Mouse (Mus musculus) ES-Bruce4 (cell line): ENCODE measurements at regions not wholly inside any gene's neighbourhood (a gene's known extent, or its start where the extent isn't known, plus 50 kb on each side); places are given as distances from the start of the nearest gene placed in this dataset.

ENCODE experiments used
- H3K27ac ChIP-seq: 2 replicates; pipeline ENCODE4 v1.5.1; 2012; ENCODE audit warnings: low read length, inconsistent platforms; ENCODE audit not compliant: insufficient read depth
- H3K27me3 ChIP-seq: 2 replicates; pipeline ENCODE4 v1.6.1; 2012; ENCODE audit warnings: mild to moderate bottlenecking, low read length, inconsistent platforms; ENCODE audit not compliant: control insufficient read depth, poor library complexity, insufficient read depth, severe bottlenecking
- H3K36me3 ChIP-seq: 2 replicates; pipeline ENCODE4 v1.6.1; 2012; ENCODE audit warnings: inconsistent platforms, mild to moderate bottlenecking, low read length, moderate library complexity; ENCODE audit not compliant: control insufficient read depth, poor library complexity, insufficient read depth, severe bottlenecking
- H3K4me1 ChIP-seq: one replicate; pipeline ENCODE4 v1.8.1; 2011; ENCODE audit warnings: low read length; ENCODE audit not compliant: control insufficient read depth, insufficient read depth
- H3K4me3 ChIP-seq: 2 replicates; pipeline ENCODE4 v1.5.1; 2011; ENCODE audit warnings: low read depth, mild to moderate bottlenecking, low read length
- H3K9ac ChIP-seq: 2 replicates; pipeline ENCODE4 v1.6.1; 2012; ENCODE audit warnings: low read depth, mild to moderate bottlenecking, inconsistent platforms; ENCODE audit not compliant: poor library complexity, severe bottlenecking
- H3K9me3 ChIP-seq: replicated peaks from 2 replicates; pipeline ENCODE4 v1.6.1; 2012; ENCODE audit warnings: mild to moderate bottlenecking, low read length, inconsistent platforms; ENCODE audit not compliant: control insufficient read depth, poor library complexity, insufficient read depth, severe bottlenecking
- CTCF ChIP-seq: IDR thresholded peaks from one replicate; pipeline ENCODE4 v1.8.1; 2011; ENCODE audit warnings: low read depth, low read length
- EP300 ChIP-seq: IDR thresholded peaks from 2 replicates; pipeline ENCODE4 v1.6.1; 2011; ENCODE audit warnings: low read depth, low read length; ENCODE audit not compliant: insufficient read depth
- POLR2A ChIP-seq: IDR thresholded peaks from one replicate; pipeline ENCODE4 v1.8.1; 2011; ENCODE audit warnings: low read length; ENCODE audit not compliant: insufficient read depth

GRCm38 (mm10) chr16:75240383-75240782 lies 345.5 kb downstream of the Lipi start:
- no peaks in the 10 kb centered on the region for H3K36me3 ChIP-seq
- H3K9me3 ChIP-seq: no peaks in the 10 kb centered on the region
- no peak overlapping the region for H3K4me3 ChIP-seq
- no peaks in the 10 kb centered on the region for H3K27me3 ChIP-seq
- TF ChIP-seq CTCF: no peak
- TF ChIP-seq POLR2A: no peak
- H3K27ac ChIP-seq: no peak overlapping the region
- no peaks in the 10 kb centered on the region for H3K4me1 ChIP-seq
- H3K9ac ChIP-seq: no peak overlapping the region

DNA sequence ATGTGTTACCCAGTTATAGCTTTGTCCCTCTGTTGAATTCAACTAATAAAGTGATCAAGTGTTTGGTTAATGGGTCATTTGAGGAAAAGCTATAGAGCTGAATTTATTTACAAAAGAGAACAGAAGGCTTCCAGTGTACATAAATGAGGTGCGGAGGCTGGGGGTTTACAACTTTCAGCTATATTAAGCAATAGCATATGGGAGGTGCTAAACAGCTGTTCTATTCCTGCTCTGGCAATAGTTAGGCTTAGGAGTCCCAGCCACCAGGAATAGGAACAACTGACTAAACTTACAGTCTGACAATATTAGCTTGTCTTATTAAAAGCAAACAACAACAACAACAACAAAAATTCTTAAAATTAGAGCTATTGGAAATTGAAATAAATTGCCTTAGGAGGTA lies 353.7 kb downstream of the Lipi start:
- H3K27ac ChIP-seq: no peak overlapping the region
- no peak overlapping the region for H3K4me3 ChIP-seq
- H3K36me3 ChIP-seq: no peaks in the 10 kb centered on the region
- TF ChIP-seq POLR2A (no peak), EP300 (no peak), CTCF (no peak)
- no peaks in the 10 kb centered on the region for H3K9me3 ChIP-seq
- no peak overlapping the region for H3K9ac ChIP-seq
- H3K4me1 ChIP-seq: no peaks in the 10 kb centered on the region
- no peaks in the 10 kb centered on the region for H3K27me3 ChIP-seq

- Histone ChIP-seq H3K4me1 (no peaks in the 10 kb centered on the region), H3K9ac (no peak overlapping the region), H3K36me3 (no peaks in the 10 kb centered on the region), H3K4me3 (no peak overlapping the region), H3K27me3 (no peaks in the 10 kb centered on the region; the same call in 1 of the 2 replicates), H3K27ac (no peak overlapping the region), H3K9me3 (no peaks in the 10 kb centered on the region)
- TF ChIP-seq EP300 (no peak), CTCF (peak; percentile 29)
These were observed 392.5 kb downstream of the Lipi start for GRCm38 (mm10) chr16:75193404-75193803.

GRCm38 (mm10) chr16:75190316-75190715 lies 395.5 kb downstream of the Lipi start:
- Histone ChIP-seq H3K36me3 (no peaks in the 10 kb centered on the region), H3K9me3 (no peaks in the 10 kb centered on the region), H3K27me3 (no peaks in the 10 kb centered on the region; the same call in 1 of the 2 replicates), H3K9ac (no peak overlapping the region), H3K27ac (no peak overlapping the region), H3K4me3 (no peak overlapping the region), H3K4me1 (no peaks in the 10 kb centered on the region)
- TF ChIP-seq EP300: no peak

DNA sequence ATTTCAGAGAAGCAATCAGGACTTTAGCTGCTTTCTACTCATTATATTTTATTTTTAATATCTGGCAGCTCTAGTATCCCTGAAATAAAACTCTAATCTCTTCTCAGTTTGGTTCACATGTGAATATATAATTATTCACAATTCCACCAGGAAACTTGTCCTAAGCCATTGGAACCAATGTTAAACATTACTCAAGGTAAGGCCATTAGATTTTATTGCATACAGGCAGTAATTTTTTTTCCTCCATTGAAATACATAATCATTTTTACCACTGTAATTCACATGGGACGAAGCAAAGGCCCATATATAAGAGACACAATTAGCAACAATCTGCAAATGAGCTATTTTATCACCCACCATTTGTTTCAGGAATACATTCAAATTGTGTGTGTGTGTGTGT lies 419.8 kb downstream of the Lipi start:
- H3K36me3 ChIP-seq: no peaks in the 10 kb centered on the region
- no peaks in the 10 kb centered on the region for H3K4me1 ChIP-seq
- H3K27me3 ChIP-seq: no peaks in the 10 kb centered on the region
- no peak overlapping the region for H3K27ac ChIP-seq
- TF ChIP-seq CTCF (no peak), EP300 (no peak), POLR2A (no peak)
- no peaks in the 10 kb centered on the region for H3K9me3 ChIP-seq
- H3K4me3 ChIP-seq: no peak overlapping the region
- no peak overlapping the region for H3K9ac ChIP-seq

- H3K4me1 ChIP-seq: no peaks in the 10 kb centered on the region
- H3K27ac ChIP-seq: no peak overlapping the region
- H3K9me3 ChIP-seq: no peaks in the 10 kb centered on the region
- no peak overlapping the region for H3K9ac ChIP-seq
- H3K4me3 ChIP-seq: no peak overlapping the region
- no peaks in the 10 kb centered on the region for H3K27me3 ChIP-seq
- no peak for TF ChIP-seq EP300
- no peak for TF ChIP-seq POLR2A
- TF ChIP-seq CTCF: no peak
- H3K36me3 ChIP-seq: no peaks in the 10 kb centered on the region
These were observed 420.7 kb downstream of the Lipi start for GRCm38 (mm10) chr16:75164969-75165726.
